Mouse (Mus musculus): ENCODE measurements around the gene Gm10644.

Gene Gm10644

DNA sequence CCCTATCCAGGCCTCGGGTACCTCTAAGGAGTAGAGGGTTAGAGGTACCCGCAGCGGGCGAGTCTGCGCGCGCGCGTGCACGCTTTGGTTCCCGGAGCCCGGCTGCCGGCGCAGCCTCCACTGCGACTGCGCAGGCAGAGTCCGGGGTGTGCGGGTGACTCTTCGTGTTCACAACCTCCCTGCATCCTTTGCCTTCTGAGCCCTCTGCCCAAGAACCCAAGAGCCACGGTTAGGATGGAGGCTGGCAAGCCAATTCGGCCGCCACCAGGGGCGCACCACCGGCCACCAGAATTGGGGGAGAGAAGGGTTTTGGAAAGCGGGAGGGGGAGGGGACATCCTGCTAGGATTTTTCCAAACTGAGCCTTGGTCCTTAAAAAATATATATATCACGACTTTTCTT, 57.8 kb downstream of the Gm10644 start:
- in situ Hi-C loops (cut with MboI, MseI): no loop called here

DNA sequence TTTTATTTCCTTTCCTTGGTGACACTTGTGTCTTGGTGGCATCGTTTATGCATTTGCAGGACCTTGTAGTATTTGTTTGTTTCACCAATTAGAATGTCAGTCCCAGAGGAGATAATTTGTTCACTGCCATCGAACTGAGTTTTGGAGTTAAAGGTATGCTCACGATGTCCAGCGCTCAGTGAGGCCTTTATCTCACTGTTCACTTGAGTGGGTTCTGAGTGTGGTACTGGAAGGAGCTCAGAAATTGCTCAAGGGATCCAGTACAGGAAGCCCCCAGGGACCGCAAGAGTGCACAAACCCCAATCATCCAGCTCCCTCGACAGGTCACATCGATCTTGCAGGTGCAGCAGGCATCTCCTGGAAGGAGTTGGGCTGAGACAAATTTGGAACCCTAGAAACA, 58.5 kb downstream of the Gm10644 start:
- in situ Hi-C loops (cut with MboI, MseI): no loop called here

GRCm38 (mm10) chr8:83895894-83896293, 59.1 kb downstream of the Gm10644 start:
- in situ Hi-C loops (cut with MboI, MseI): no loop called here

GRCm38 (mm10) chr8:83893915-83894314, 61.1 kb downstream of the Gm10644 start:
- in situ Hi-C loops (cut with MboI, MseI): loop anchor here (5.0 kb wide), 1 partner anchor 112 kb away; no protein-coding TSS in a partner anchor

DNA sequence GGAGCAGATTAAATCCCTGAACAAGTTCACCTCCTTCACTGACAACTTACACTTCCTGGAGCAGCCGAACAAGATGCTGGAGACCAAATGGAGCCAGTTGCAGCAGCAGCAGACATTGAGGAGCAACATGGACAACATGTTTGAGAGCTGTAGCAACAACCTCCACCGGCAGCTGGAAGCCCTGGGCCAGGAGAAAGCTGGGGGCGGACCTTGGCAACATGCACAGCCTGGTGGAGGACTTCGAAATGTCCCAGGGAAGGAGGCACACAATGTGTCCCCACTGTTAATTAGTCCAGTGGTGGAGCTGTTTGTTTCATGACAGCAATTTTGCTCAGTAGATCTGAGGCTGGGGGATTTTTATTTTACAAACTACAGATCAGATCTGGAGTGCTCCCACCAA, 62.9 kb downstream of the Gm10644 start:
- in situ Hi-C loops (cut with MboI, MseI): loop anchor here (5.0 kb wide), 1 partner anchor 110 kb away; no protein-coding TSS in a partner anchor

GRCm38 (mm10) chr8:83888409-83888808, 66.6 kb downstream of the Gm10644 start:
- in situ Hi-C loops (cut with MboI, MseI): loop anchor here (5.0 kb wide), 1 partner anchor 46 kb away; no protein-coding TSS in a partner anchor

All from T-helper 2 cell (primary cell).